Mouse (Mus musculus): ENCODE data around the gene Cfap74. TPM values are rescaled to one million over a fixed set of nuclear protein-coding genes. Genes with fewer than 3 reads are reported as not detected.

Gene Cfap74
- polyA plus RNA-seq, 1 experiment from 2014 or later = 4.4 TPM

DNA sequence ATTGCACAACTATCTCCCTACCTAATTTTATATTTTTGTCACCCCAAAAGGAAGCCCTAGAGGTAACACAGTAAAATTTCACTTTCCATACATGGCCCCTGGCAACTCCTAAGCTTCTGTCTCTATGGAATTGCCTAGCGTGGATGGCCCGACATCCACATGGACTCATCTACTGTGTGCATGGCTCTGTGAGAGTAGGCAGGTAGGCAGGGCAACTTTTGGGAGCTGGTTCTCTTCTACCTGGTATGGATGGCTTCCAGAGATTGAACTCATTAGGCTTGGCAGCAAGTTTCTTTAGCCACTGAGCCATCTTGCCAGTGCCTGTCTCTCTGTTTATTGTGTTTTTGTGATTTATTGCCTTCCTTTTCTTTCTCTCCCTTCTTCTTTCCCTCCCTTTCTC is 105.8 kb downstream of the Cfap74 start:
- DNase-seq (ENCODE audit: low spot score) = no peak
- ATAC-seq (ENCODE audit: low read depth) = no peak
- H3K9ac ChIP-seq (ENCODE audit: low read depth, low read length) = no peak overlapping the region
- H3K4me2 ChIP-seq (ENCODE audit: low read depth, low read length) = no peak overlapping the region
- H3K27ac ChIP-seq (replicated peaks; ENCODE audit: low read depth, low read length) = no peak overlapping the region
- no peaks in the 10 kb centered on the region for H3K27me3 ChIP-seq (replicated peaks; ENCODE audit: control insufficient read depth, insufficient read depth, low read length)
- peaks cover 20% of the 10 kb centered on the region; the same call in 1 of the 2 replicates for H3K36me3 ChIP-seq (ENCODE audit: control insufficient read depth, insufficient read depth, low read length)
- H3K9me3 ChIP-seq (ENCODE audit: control insufficient read depth, low read length) = no peaks in the 10 kb centered on the region
- H3K4me3 ChIP-seq (ENCODE audit: low read depth, low read length) = no peak overlapping the region
- H3K4me1 ChIP-seq (ENCODE audit: control insufficient read depth, insufficient read depth, low read length) = no peaks in the 10 kb centered on the region
- 92% methylated on average over 2 of the region's 2 CpGs for WGBS

Other genes starting within 250 kb of the Cfap74 start
- 34.1 and 34.9 TPM in 2 replicates for gene Ski, start 186.6 kb upstream of the Cfap74 start, polyA plus RNA-seq (2014; fragmentation: Nextera tagmentation; extraction: Ambion mirVana)
- 66.1 and 68.5 TPM in 2 replicates for gene Faap20, start 159.4 kb upstream of the Cfap74 start, polyA plus RNA-seq (2014; fragmentation: Nextera tagmentation; extraction: Ambion mirVana)
- 9.8 and 10.2 TPM in 2 replicates for gene Prkcz, start 47.8 kb upstream of the Cfap74 start, polyA plus RNA-seq (2014; fragmentation: Nextera tagmentation; extraction: Ambion mirVana)
- gene Gabrd, start 11.1 kb upstream of the Cfap74 start, polyA plus RNA-seq (2014; fragmentation: Nextera tagmentation; extraction: Ambion mirVana) = not detected in 2 replicates
- 0.54 and 1.3 TPM in 2 replicates for gene Tmem52, start 59.9 kb downstream of the Cfap74 start, polyA plus RNA-seq (2014; fragmentation: Nextera tagmentation; extraction: Ambion mirVana)
- 448 and 484 TPM in 2 replicates for gene Gnb1, start 82.2 kb downstream of the Cfap74 start, polyA plus RNA-seq (2014; fragmentation: Nextera tagmentation; extraction: Ambion mirVana)
- 89.2 and 94.5 TPM in 2 replicates for gene Nadk, start 153.2 kb downstream of the Cfap74 start, polyA plus RNA-seq (2014; fragmentation: Nextera tagmentation; extraction: Ambion mirVana)
- gene Slc35e2, start 192.2 kb downstream of the Cfap74 start, polyA plus RNA-seq (2014; fragmentation: Nextera tagmentation; extraction: Ambion mirVana) = 9.2 and 10.3 TPM in 2 replicates
- 47.1 and 50.8 TPM in 2 replicates for gene Cdk11b, start 215.7 kb downstream of the Cfap74 start, polyA plus RNA-seq (2014; fragmentation: Nextera tagmentation; extraction: Ambion mirVana)
- gene Gm10563, start 236.2 kb downstream of the Cfap74 start, polyA plus RNA-seq (2014; fragmentation: Nextera tagmentation; extraction: Ambion mirVana) = not detected in 2 replicates
- gene Mmp23, start 244.2 kb downstream of the Cfap74 start, polyA plus RNA-seq (2014; fragmentation: Nextera tagmentation; extraction: Ambion mirVana) = 29.4 and 31.2 TPM in 2 replicates